Mouse (Mus musculus) urinary bladder, adult 18-20 months (tissue): ENCODE results near the gene Sf3b6.

ENCODE experiments used
- DNase-seq, 2 experiments: peaks; one replicate each; pipeline ENCODE4 v3.0.0; 2022; ENCODE audit warnings: low spot score in 2 of 2, mixed read lengths in 2 of 2

The Sf3b6 gene

GRCm38 (mm10) chr12:4840741-4841140 is 23.4 kb downstream of the Sf3b6 start:
- no peak for DNase-seq

- peak; percentile 36 to 48 for DNase-seq
Measured at GRCm38 (mm10) chr12:4841392-4841887, 24.1 kb downstream of the Sf3b6 start, which contains the start of gene Fkbp1b. Gene Fkbp1b, minus strand, starts transcription at chr12:4841591.

- no peak for DNase-seq
Measured at GRCm38 (mm10) chr12:4842456-4842855, 25.1 kb downstream of the Sf3b6 start.

- peak; percentile 79 to 87 for DNase-seq
Measured at GRCm38 (mm10) chr12:4842890-4843597, 25.7 kb downstream of the Sf3b6 start, which contains the start of gene Wdcp. Gene Wdcp, plus strand, starts transcription at chr12:4843303.

GRCm38 (mm10) chr12:4843741-4844140 is 26.4 kb downstream of the Sf3b6 start:
- no peak for DNase-seq

- no peak for DNase-seq
Measured at GRCm38 (mm10) chr12:4856160-4856559, 38.8 kb downstream of the Sf3b6 start.

GRCm38 (mm10) chr12:4856834-4857233 is 39.5 kb downstream of the Sf3b6 start:
- no peak for DNase-seq

GRCm38 (mm10) chr12:4859241-4859914 is 42.0 kb downstream of the Sf3b6 start:
- no peak for DNase-seq

- no peak for DNase-seq
Measured at GRCm38 (mm10) chr12:4862672-4863071, 45.3 kb downstream of the Sf3b6 start.

- no peak for DNase-seq
Measured at GRCm38 (mm10) chr12:4863654-4864337, 46.5 kb downstream of the Sf3b6 start.

GRCm38 (mm10) chr12:4864338-4864690 is 47.0 kb downstream of the Sf3b6 start:
- DNase-seq: no peak

- DNase-seq: no peak
Measured at GRCm38 (mm10) chr12:4868924-4869323, 51.6 kb downstream of the Sf3b6 start.

GRCm38 (mm10) chr12:4871260-4871659 is 53.9 kb downstream of the Sf3b6 start:
- no peak for DNase-seq

- no peak for DNase-seq
Measured at GRCm38 (mm10) chr12:4872273-4872672, 54.9 kb downstream of the Sf3b6 start.

- no peak for DNase-seq
Measured at GRCm38 (mm10) chr12:4872983-4873477, 55.7 kb downstream of the Sf3b6 start.

GRCm38 (mm10) chr12:4873531-4873930 is 56.2 kb downstream of the Sf3b6 start:
- DNase-seq: no peak

- peak; percentile 59 to 62 for DNase-seq
Measured at GRCm38 (mm10) chr12:4874161-4874927, 57.0 kb downstream of the Sf3b6 start, which contains the start of gene Mfsd2b. Gene Mfsd2b, minus strand, starts transcription at chr12:4874359.

- no peak for DNase-seq
Measured at GRCm38 (mm10) chr12:4875623-4876022, 58.3 kb downstream of the Sf3b6 start.
